Mouse (Mus musculus): ENCODE results near the gene Arpin. TPM values are rescaled to one million over a fixed set of nuclear protein-coding genes. Genes with fewer than 3 reads are reported as not detected.

Gene Arpin
- total RNA-seq, 2 experiments from 2014 or later: 2.7 to 3.3 TPM

GRCm38 (mm10) chr7:79883613-79884334 is 51.4 kb downstream of the Arpin start:
- Histone ChIP-seq H3K4me3 (no peak overlapping the region), H3K27ac (no peak overlapping the region)
- intact Hi-C loops (cut with DNase I): no loop called here
- TF ChIP-seq CTCF (IDR thresholded peaks at IDR 0.05): no peak
- DNase-seq: no peak

GRCm38 (mm10) chr7:79881901-79882300 is 53.3 kb downstream of the Arpin start:
- H3K4me3 ChIP-seq: no peak overlapping the region
- intact Hi-C loops (cut with DNase I): no loop called here
- no peak for TF ChIP-seq CTCF (IDR thresholded peaks at IDR 0.05)
- no peak overlapping the region for H3K27ac ChIP-seq
- no peak for DNase-seq

GRCm38 (mm10) chr7:79880998-79881397 is 54.2 kb downstream of the Arpin start:
- Histone ChIP-seq H3K4me3 (no peak overlapping the region), H3K27ac (peak overlapping the region; percentile 70)
- intact Hi-C loops (cut with DNase I): no loop called here
- DNase-seq: peak; percentile 74
- TF ChIP-seq CTCF (IDR thresholded peaks at IDR 0.05): no peak

- TF ChIP-seq CTCF (IDR thresholded peaks at IDR 0.05): no peak
- H3K4me3 ChIP-seq: no peak overlapping the region
- DNase-seq: no peak
- intact Hi-C loops (cut with DNase I): no loop called here
- H3K27ac ChIP-seq: peak overlapping the region; percentile 70; the same call in 1 of the 2 replicates
Measured at GRCm38 (mm10) chr7:79880033-79880432, 55.1 kb downstream of the Arpin start.

- intact Hi-C loops (cut with DNase I): no loop called here
- no peak overlapping the region for H3K27ac ChIP-seq
- no peak overlapping the region for H3K4me3 ChIP-seq
- DNase-seq: no peak
- TF ChIP-seq CTCF (IDR thresholded peaks at IDR 0.05): no peak
Measured at GRCm38 (mm10) chr7:79878455-79879025, 56.6 kb downstream of the Arpin start.

Small RNAs within 50 kb of the gene (microRNA-seq; reads per million reads assigned to microRNA genes)
- gene Gm24541: not detected

Other genes with a start within 250 kb of the Arpin start
- gene Kif7, start 219.6 kb downstream of the Arpin start, total RNA-seq (2021): under 1 TPM; 0.54 to 0.56 TPM
- 1 to 10 TPM in 1 of 2 experiments, under 1 TPM in 1; 0.66 to 3.6 TPM for gene Plin1, start 202.5 kb downstream of the Arpin start, total RNA-seq (2021)
- gene Pex11a, start 192.2 kb downstream of the Arpin start, total RNA-seq (2021): 10 to 100 TPM; 10.4 to 15.2 TPM
- under 1 TPM in 1 of 2 experiments, not detected in 1; 0.14 TPM for gene Wdr93, start 192.2 kb downstream of the Arpin start, total RNA-seq (2021)
- not detected for gene Mesp1, start 141.6 kb downstream of the Arpin start, total RNA-seq (2021)
- gene Mesp2, start 124.6 kb downstream of the Arpin start, total RNA-seq (2021): not detected
- gene Anpep, start 74.3 kb downstream of the Arpin start, total RNA-seq (2021): 1 to 10 TPM; 4.1 to 7.2 TPM
- gene Ap3s2, start 14.7 kb downstream of the Arpin start, total RNA-seq (2021): 10 to 100 TPM; 17.1 to 19.0 TPM
- gene Zfp710, start 89.5 kb upstream of the Arpin start, total RNA-seq (2021): 10 to 100 TPM; 21.5 to 37.5 TPM
- gene Idh2, start 180.0 kb upstream of the Arpin start, total RNA-seq (2021): 100 to 1,000 TPM; 236 to 647 TPM

Measured in gastrocnemius, adult 2 months (tissue).